Mouse (Mus musculus): ENCODE measurements around the gene Vmn2r56.
"Not testable (repeated sequence)": the region's sequence is repeated elsewhere in the genome, so short reads cannot be mapped to it uniquely, and the experiment has no call there.

The Vmn2r56 gene

GRCm38 (mm10) chr7:12734904-12735303, at the start of gene Vmn2r56:
Gene Vmn2r56, minus strand, starts transcription at chr7:12735004.
- DNase-seq, result no peak

GRCm38 (mm10) chr7:12780151-12780830, 45.5 kb upstream of the Vmn2r56 start:
- DNase-seq, result peak; percentile 76

GRCm38 (mm10) chr7:12779782-12780150, 45.0 kb upstream of the Vmn2r56 start:
- DNase-seq, result no peak

- DNase-seq, result peak; percentile 32
Measured at GRCm38 (mm10) chr7:12779141-12779540, 44.3 kb upstream of the Vmn2r56 start.

- peak; percentile 96 for DNase-seq
Measured at GRCm38 (mm10) chr7:12774606-12775005, 39.8 kb upstream of the Vmn2r56 start.

GRCm38 (mm10) chr7:12774111-12774510, 39.3 kb upstream of the Vmn2r56 start:
- peak; percentile 63 for DNase-seq

- no peak for DNase-seq
Measured at GRCm38 (mm10) chr7:12749431-12750198, 14.8 kb upstream of the Vmn2r56 start.

- not testable (repeated sequence) for DNase-seq
Measured at GRCm38 (mm10) chr7:12684903-12685302, 49.9 kb downstream of the Vmn2r56 start, which contains the start of gene Vmn2r55. Gene Vmn2r55, minus strand, starts transcription at chr7:12685003.

- not testable (repeated sequence) for DNase-seq
Measured at GRCm38 (mm10) chr7:12640219-12640618, 94.6 kb downstream of the Vmn2r56 start, which contains the start of gene Vmn2r54. Gene Vmn2r54, minus strand, starts transcription at chr7:12640319.
